Mouse (Mus musculus) sigmoid colon, adult 10 weeks (tissue): ENCODE measurements around the gene Gm29866. TPM values are rescaled to one million over a fixed set of nuclear protein-coding genes. Genes with fewer than 3 reads are reported as not detected.

ENCODE experiments used
- polyA plus RNA-seq: library from polyadenylated mRNA; stranded (reverse); fragments of 350-450 nt; fragmentation: Illumina TruSeq; extraction: RNeasy Lipid Tissue Mini Kit (QIAGEN cat#74804); gene quantifications from one replicate; pipeline ENCODE4 v1.2.3, GENCODE M21; 2014; ENCODE audit warnings: low read depth, low replicate concordance

Gm29866 gene
- polyA plus RNA-seq, result not detected

DNA sequence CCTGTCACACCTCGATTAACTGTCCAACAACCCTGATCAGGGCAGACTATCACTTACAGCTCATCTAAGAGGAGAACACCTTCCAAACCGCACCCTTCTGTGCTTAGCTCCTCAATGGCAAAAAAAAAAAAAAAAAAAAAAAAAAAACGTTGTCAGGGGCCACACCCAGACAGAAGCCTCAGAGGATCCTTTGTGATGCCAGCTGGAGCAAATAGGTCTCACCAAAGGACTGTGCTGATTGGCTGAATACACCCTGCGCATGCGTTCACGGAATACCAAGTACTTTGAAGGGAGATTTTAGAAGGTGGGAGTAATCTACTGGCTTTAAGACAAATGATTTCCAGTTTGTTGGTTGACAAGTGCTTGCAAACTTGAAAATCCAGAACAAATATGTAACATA lies at the start of gene Gm29866:
Gene Gm29866 (minus strand): TSS at position 101 of the 400 bp plus-strand sequence.

Other genes with a start within 250 kb of the Gm29866 start
- gene Gm20909, start 170.9 kb upstream of the Gm29866 start, polyA plus RNA-seq, result not detected
- gene Gm20865, start 247.9 kb upstream of the Gm29866 start, polyA plus RNA-seq, result not detected